22 mouse cellular contexts compared by ENCODE assay signal in genomic region chr6:17082800-17083199, GRCm38 (mm10). TPM values are rescaled to one million over a fixed set of nuclear protein-coding genes. Genes with fewer than 3 reads are reported as not detected.
DNase-seq lines count a peak whose midpoint lies in the region; ATAC-seq lines count a peak whose summit lies in the region.
"Had no signal": no experiment of that assay in that cellular context is flagged by ENCODE, and none has a peak within 500 bp of the region (broad histone marks: within the 10 kb centered on the region; RNA-seq: fewer than 3 reads in every experiment).

No protein-coding gene starts in this region.

- H3K9ac ChIP-seq in lung, embryonic 15.5 days = no peak overlapping the region
- H3K9ac ChIP-seq in embryonic facial prominence, embryonic 13.5 days = no peak overlapping the region
- no peak overlapping the region for H3K9ac ChIP-seq in limb, embryonic 15.5 days
- H3K9ac ChIP-seq: forebrain, embryonic 13.5 days; hindbrain, embryonic 12.5 days had no signal

- H3K9me3 ChIP-seq in lung, embryonic 15.5 days = no peaks in the 10 kb centered on the region
- H3K9me3 ChIP-seq in embryonic facial prominence, embryonic 13.5 days = no peaks in the 10 kb centered on the region
- H3K9me3 ChIP-seq in limb, embryonic 15.5 days = no peaks in the 10 kb centered on the region
- H3K9me3 ChIP-seq: forebrain, embryonic 13.5 days; G1E; hindbrain, embryonic 12.5 days had no signal

- peaks cover 6% of the 10 kb centered on the region for H3K4me1 ChIP-seq in lung, embryonic 15.5 days
- H3K4me1 ChIP-seq in embryonic facial prominence, embryonic 13.5 days = peaks cover 26% of the 10 kb centered on the region
- peaks cover 11% of the 10 kb centered on the region for H3K4me1 ChIP-seq in limb, embryonic 15.5 days

- H3K27ac ChIP-seq in lung, embryonic 15.5 days = no peak overlapping the region
- H3K27ac ChIP-seq in embryonic facial prominence, embryonic 13.5 days = 0 out of 2 replicates have a peak overlapping the region, but pooled peaks have one; percentile 34
- H3K27ac ChIP-seq in limb, embryonic 15.5 days = 0 out of 2 replicates have a peak overlapping the region, but pooled peaks have one; percentile 11
- H3K27ac ChIP-seq: forebrain, embryonic 13.5 days; hindbrain, embryonic 12.5 days had no signal

- DNase-seq in embryo, embryonic 11 days = peak; percentile 25
- DNase-seq in embryo, embryonic 10 days (ENCODE audit: low spot score) = no peak
- no peak for DNase-seq in lung, postnatal 36 days
- DNase-seq in gastrocnemius, postnatal 14 days = no peak
- no peak for DNase-seq in urinary bladder, postnatal 10 days (ENCODE audit: low spot score)
- DNase-seq: adrenal gland, postnatal 10 days; B cell, adult 2 months; cerebellum, adult 11 months; cerebellum, adult 8-10 months; cerebellum, postnatal 14 days; gastrocnemius, postnatal 10 days; heart, postnatal 10 days; heart, postnatal 4 days had no signal

- intact Hi-C loops in gastrocnemius, postnatal 14 days (cut with DNase I; ENCODE audit: low total_unique reads) = no loop called here

- no peak overlapping the region for H3K4me2 ChIP-seq in lung, embryonic 15.5 days
- H3K4me2 ChIP-seq in embryonic facial prominence, embryonic 13.5 days = no peak overlapping the region
- H3K4me2 ChIP-seq in limb, embryonic 15.5 days = no peak overlapping the region
- H3K4me2 ChIP-seq: forebrain, embryonic 13.5 days; hindbrain, embryonic 12.5 days had no signal

- H3K27me3 ChIP-seq in lung, embryonic 15.5 days = no peaks in the 10 kb centered on the region
- H3K27me3 ChIP-seq in embryonic facial prominence, embryonic 13.5 days = no peaks in the 10 kb centered on the region
- no peaks in the 10 kb centered on the region for H3K27me3 ChIP-seq in limb, embryonic 15.5 days
- H3K27me3 ChIP-seq: forebrain, embryonic 13.5 days; hindbrain, embryonic 12.5 days had no signal

- WGBS in lung, embryonic 15.5 days = 47% methylated on average over 5 of the region's 5 CpGs
- 35% methylated on average over 5 of the region's 5 CpGs for WGBS in embryonic facial prominence, embryonic 13.5 days
- WGBS in limb, embryonic 15.5 days = 53% methylated on average over 5 of the region's 5 CpGs

- peak; percentile 74; the same call in 1 of the 2 replicates for ATAC-seq in lung, embryonic 15.5 days (ENCODE audit: borderline replicate concordance, extremely low read depth, low FRiP score, low TSS enrichment)
- ATAC-seq in embryonic facial prominence, embryonic 13.5 days (ENCODE audit: insufficient number of reproducible peaks, insufficient read depth, low FRiP score, low TSS enrichment, low read depth) = no peak
- no peak for ATAC-seq in limb, embryonic 15.5 days (ENCODE audit: insufficient number of reproducible peaks, low FRiP score, low TSS enrichment, low read depth)
- ATAC-seq: CD4-positive, CD25-positive, alpha-beta regulatory T cell, adult 4 months; forebrain, embryonic 13.5 days; hindbrain, embryonic 16.5 days; inflammation-experienced regulatory T-cells, adult 6 months had no signal

- H3K4me3 ChIP-seq in lung, embryonic 15.5 days = no peak overlapping the region
- no peak overlapping the region for H3K4me3 ChIP-seq in embryonic facial prominence, embryonic 13.5 days
- no peak overlapping the region for H3K4me3 ChIP-seq in limb, embryonic 15.5 days
- H3K4me3 ChIP-seq: forebrain, embryonic 13.5 days; hindbrain, embryonic 12.5 days had no signal

- H3K36me3 ChIP-seq in lung, embryonic 15.5 days = no peaks in the 10 kb centered on the region
- peaks cover 4% of the 10 kb centered on the region; the same call in 1 of the 2 replicates for H3K36me3 ChIP-seq in embryonic facial prominence, embryonic 13.5 days
- H3K36me3 ChIP-seq in limb, embryonic 15.5 days = no peaks in the 10 kb centered on the region
- H3K36me3 ChIP-seq: G1E; hindbrain, embryonic 12.5 days had no signal

RNA-seq across cellular contexts. Expression of gene Tes, which starts 17.9 kb away (rescaled TPM):
- polyA plus RNA-seq in lung, embryonic 15.5 days (2015; fragmentation: Nextera tagmentation; extraction: Ambion mirVana) = 68.3 and 68.6 TPM in 2 replicates
- polyA plus RNA-seq in embryonic facial prominence, embryonic 13.5 days (2015; fragmentation: Nextera tagmentation; extraction: Ambion mirVana) = 63.5 and 76.4 TPM in 2 replicates
- polyA plus RNA-seq in limb, embryonic 15.5 days (2015; fragmentation: Nextera tagmentation; extraction: Ambion mirVana) = 49.5 and 54.2 TPM in 2 replicates
- 1 to 10 TPM; 2.7 to 2.8 TPM for total RNA-seq in gastrocnemius, postnatal 14 days (2021)
- polyA plus RNA-seq: G1E had no signal
